Comparison of ENCODE assay signal across 15 mouse cellular contexts in the genomic region with DNA sequence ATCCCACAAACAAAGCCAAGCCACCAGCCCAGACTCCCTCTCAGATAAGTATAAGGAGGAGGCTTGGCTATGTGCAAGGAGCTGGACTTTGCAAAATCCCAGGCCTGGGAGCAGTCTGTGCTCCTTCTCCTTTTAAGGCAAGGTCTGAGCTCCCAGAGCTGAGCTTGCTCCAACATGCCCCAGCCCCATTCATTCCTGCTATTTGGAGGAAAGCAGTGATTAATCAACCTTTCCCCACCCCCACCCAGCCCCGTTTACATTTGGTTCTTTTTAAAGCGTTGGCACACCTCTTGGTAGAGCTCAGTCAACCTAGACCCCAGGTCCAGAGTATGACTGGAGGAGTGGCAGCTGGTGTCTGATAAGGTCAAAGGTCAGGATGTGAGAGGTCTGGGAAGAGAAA. TPM values are rescaled to one million over a fixed set of nuclear protein-coding genes. Genes with fewer than 3 reads are reported as not detected.
DNase-seq lines count a peak whose midpoint lies in the region; ATAC-seq and TF ChIP-seq lines count a peak whose summit lies in the region.
"Had no signal": no experiment of that assay in that cellular context is flagged by ENCODE, and none has a peak within 500 bp of the region (broad histone marks: within the 10 kb centered on the region; RNA-seq: fewer than 3 reads in every experiment).

No protein-coding gene starts in this region.

- no peak for ATAC-seq in heart, postnatal 0 days (ENCODE audit: insufficient read depth, low read depth)
- peak; percentile 49 for ATAC-seq in lung, postnatal 0 days
- ATAC-seq in intestine, embryonic 15.5 days: peak; percentile 80
- peak; percentile 80; the same call in 1 of the 2 replicates for ATAC-seq in stomach, postnatal 0 days (ENCODE audit: low FRiP score, low TSS enrichment)
- ATAC-seq: forebrain, postnatal 0 days; hindbrain, postnatal 0 days had no signal

- H3K36me3 ChIP-seq in heart, postnatal 0 days (replicated peaks; ENCODE audit: control insufficient read depth, insufficient read depth, low read length): no peaks in the 10 kb centered on the region
- no peaks in the 10 kb centered on the region for H3K36me3 ChIP-seq in lung, postnatal 0 days (ENCODE audit: insufficient read depth, low read length)
- no peaks in the 10 kb centered on the region for H3K36me3 ChIP-seq in intestine, embryonic 15.5 days
- no peaks in the 10 kb centered on the region for H3K36me3 ChIP-seq in stomach, postnatal 0 days (ENCODE audit: control insufficient read depth, insufficient read depth, low read length)
- H3K36me3 ChIP-seq: liver, embryonic 13.5 days had no signal

- no peaks in the 10 kb centered on the region for H3K4me1 ChIP-seq in heart, postnatal 0 days (ENCODE audit: control insufficient read depth, insufficient read depth)
- H3K4me1 ChIP-seq in lung, postnatal 0 days (ENCODE audit: insufficient read depth, low read depth, low read length): no peaks in the 10 kb centered on the region
- no peaks in the 10 kb centered on the region for H3K4me1 ChIP-seq in intestine, embryonic 15.5 days (replicated peaks)
- H3K4me1 ChIP-seq in stomach, postnatal 0 days (replicated peaks; ENCODE audit: control insufficient read depth, insufficient read depth): peaks cover 5% of the 10 kb centered on the region
- H3K4me1 ChIP-seq: liver, embryonic 13.5 days had no signal

- no peak overlapping the region for H3K9ac ChIP-seq in heart, postnatal 0 days (replicated peaks; ENCODE audit: low read depth, low read length)
- no peak overlapping the region for H3K9ac ChIP-seq in lung, postnatal 0 days (replicated peaks; ENCODE audit: low read depth)
- H3K9ac ChIP-seq in intestine, embryonic 15.5 days: no peak overlapping the region
- H3K9ac ChIP-seq in stomach, postnatal 0 days (ENCODE audit: low read length): no peak overlapping the region
- H3K9ac ChIP-seq: forebrain, postnatal 0 days; liver, embryonic 13.5 days had no signal

- no peak for TF ChIP-seq CTCF in heart, postnatal 0 days (IDR thresholded peaks at IDR 0.05; ENCODE audit: low read depth)
- TF ChIP-seq CTCF in lung, postnatal 0 days (IDR thresholded peaks at IDR 0.05): no peak
- no peak for TF ChIP-seq CTCF in stomach, postnatal 0 days (IDR thresholded peaks at IDR 0.05; ENCODE audit: low read depth)

- H3K9me3 ChIP-seq in heart, postnatal 0 days (replicated peaks; ENCODE audit: control insufficient read depth, low read length): no peaks in the 10 kb centered on the region
- H3K9me3 ChIP-seq in lung, postnatal 0 days (ENCODE audit: low read length): no peaks in the 10 kb centered on the region
- H3K9me3 ChIP-seq in intestine, embryonic 15.5 days: no peaks in the 10 kb centered on the region
- H3K9me3 ChIP-seq in stomach, postnatal 0 days (ENCODE audit: control insufficient read depth, low read length): no peaks in the 10 kb centered on the region
- H3K9me3 ChIP-seq: liver, embryonic 13.5 days had no signal

- 21% methylated on average over 2 of the region's 2 CpGs for WGBS in heart, postnatal 0 days
- WGBS in lung, postnatal 0 days: 12% methylated on average over 2 of the region's 2 CpGs
- WGBS in intestine, embryonic 15.5 days: 6% methylated on average over 2 of the region's 2 CpGs
- 1% methylated on average over 2 of the region's 2 CpGs for WGBS in stomach, postnatal 0 days

- DNase-seq in heart, postnatal 0 days (ENCODE audit: low spot score): no peak
- DNase-seq in heart, postnatal 14 days: no peak
- DNase-seq in lung, postnatal 0 days (ENCODE audit: low spot score): no peak
- no peak for DNase-seq in lung, adult 18-20 months
- peak; percentile 26 for DNase-seq in stomach, postnatal 0 days (ENCODE audit: low spot score)
- DNase-seq in adrenal gland, adult (ENCODE audit: inconsistent age in 2 of 2, low spot score in 1 of 2): no peak
- DNase-seq: cerebellum, postnatal 14 days; forebrain, postnatal 0 days; gastrocnemius, postnatal 10 days; liver, embryonic 13.5 days; midbrain, embryonic 14.5 days; right cerebral cortex, postnatal 14 days; thymus, adult 2 months had no signal

- intact Hi-C loops in heart, postnatal 14 days (cut with DNase I): no loop called here

- H3K27me3 ChIP-seq in heart, postnatal 0 days (ENCODE audit: control insufficient read depth, insufficient read depth, low read length): peaks cover 6% of the 10 kb centered on the region; the same call in 1 of the 2 replicates
- no peaks in the 10 kb centered on the region for H3K27me3 ChIP-seq in lung, postnatal 0 days (replicated peaks; ENCODE audit: insufficient read depth, low read length)
- H3K27me3 ChIP-seq in intestine, embryonic 15.5 days (replicated peaks): no peaks in the 10 kb centered on the region
- H3K27me3 ChIP-seq in stomach, postnatal 0 days (ENCODE audit: control insufficient read depth, insufficient read depth, low read length): no peaks in the 10 kb centered on the region
- H3K27me3 ChIP-seq: liver, embryonic 13.5 days had no signal

- TF ChIP-seq EP300 in heart, postnatal 0 days (IDR thresholded peaks at IDR 0.05; ENCODE audit: low read depth): no peak
- TF ChIP-seq EP300 in lung, postnatal 0 days (IDR thresholded peaks at IDR 0.05): no peak
- TF ChIP-seq EP300 in stomach, postnatal 0 days (optimal IDR thresholded peaks at IDR 0.05): peak; percentile 78

- no peak overlapping the region for H3K4me2 ChIP-seq in heart, postnatal 0 days (ENCODE audit: low read depth, low read length)
- no peak overlapping the region for H3K4me2 ChIP-seq in lung, postnatal 0 days (replicated peaks; ENCODE audit: low read depth, low read length)
- no peak overlapping the region for H3K4me2 ChIP-seq in intestine, embryonic 15.5 days (replicated peaks)
- H3K4me2 ChIP-seq in stomach, postnatal 0 days (replicated peaks; ENCODE audit: low read depth): 0 out of 2 replicates have a peak overlapping the region, but pooled peaks have one; percentile 3
- H3K4me2 ChIP-seq: liver, embryonic 13.5 days had no signal

- H3K4me3 ChIP-seq in heart, postnatal 0 days (ENCODE audit: low read depth, low read length): no peak overlapping the region
- H3K4me3 ChIP-seq in lung, postnatal 0 days (ENCODE audit: low read depth, low read length): no peak overlapping the region
- no peak overlapping the region for H3K4me3 ChIP-seq in intestine, embryonic 15.5 days (replicated peaks)
- no peak overlapping the region for H3K4me3 ChIP-seq in stomach, postnatal 0 days (ENCODE audit: low read depth, low read length)
- H3K4me3 ChIP-seq: liver, embryonic 13.5 days had no signal

- peak overlapping the region; percentile 32; the same call in 1 of the 2 replicates for H3K27ac ChIP-seq in heart, postnatal 0 days (ENCODE audit: low read depth)
- H3K27ac ChIP-seq in lung, postnatal 0 days (ENCODE audit: low read length): no peak overlapping the region
- H3K27ac ChIP-seq in intestine, embryonic 15.5 days: 0 out of 2 replicates have a peak overlapping the region, but pooled peaks have one; percentile 61
- peak overlapping the region; percentile 91 for H3K27ac ChIP-seq in stomach, postnatal 0 days (replicated peaks)
- H3K27ac ChIP-seq: hindbrain, postnatal 0 days; liver, embryonic 13.5 days had no signal

RNA-seq across cellular contexts. Expression of a gene that starts 16.0 kb away (rescaled TPM):
- 13.8 and 30.7 TPM in 2 replicates for total RNA-seq in heart, postnatal 0 days (2014; rRNA removed; ENCODE audit: low replicate concordance)
- polyA plus RNA-seq in heart, postnatal 0 days (2015; fragmentation: Nextera tagmentation; extraction: Ambion mirVana): 21.0 and 26.0 TPM in 2 replicates
- 1 to 10 TPM; 2.7 to 4.2 TPM for total RNA-seq in heart, postnatal 14 days (2021)
- 19.2 and 20.0 TPM in 2 replicates for polyA plus RNA-seq in lung, postnatal 0 days (2015; fragmentation: Nextera tagmentation; extraction: Ambion mirVana)
- polyA plus RNA-seq in intestine, embryonic 15.5 days (2015; fragmentation: Nextera tagmentation; extraction: Ambion mirVana): 29.5 and 30.2 TPM in 2 replicates
- polyA plus RNA-seq in stomach, postnatal 0 days (2015; fragmentation: Nextera tagmentation; extraction: Ambion mirVana): 23.2 and 25.0 TPM in 2 replicates

RNA-seq across cellular contexts. Expression of a gene that starts 34.5 kb away (rescaled TPM):
- total RNA-seq in heart, postnatal 0 days (2014; rRNA removed; ENCODE audit: low replicate concordance): 1.1 and 7.5 TPM in 2 replicates
- 1.3 TPM in 2 replicates for polyA plus RNA-seq in heart, postnatal 0 days (2015; fragmentation: Nextera tagmentation; extraction: Ambion mirVana)
- 1 to 10 TPM; 1.9 to 3.0 TPM for total RNA-seq in heart, postnatal 14 days (2021)
- 2.6 and 2.8 TPM in 2 replicates for polyA plus RNA-seq in lung, postnatal 0 days (2015; fragmentation: Nextera tagmentation; extraction: Ambion mirVana)
- 11.1 and 11.2 TPM in 2 replicates for polyA plus RNA-seq in intestine, embryonic 15.5 days (2015; fragmentation: Nextera tagmentation; extraction: Ambion mirVana)
- polyA plus RNA-seq in stomach, postnatal 0 days (2015; fragmentation: Nextera tagmentation; extraction: Ambion mirVana): 19.5 and 22.4 TPM in 2 replicates
- total RNA-seq: hindbrain, postnatal 0 days had no signal

RNA-seq across cellular contexts. Expression of a gene that starts 45.5 kb away (rescaled TPM):
- total RNA-seq in heart, postnatal 0 days (2014; rRNA removed; ENCODE audit: low replicate concordance): 142 and 230 TPM in 2 replicates
- 657 and 685 TPM in 2 replicates for polyA plus RNA-seq in heart, postnatal 0 days (2015; fragmentation: Nextera tagmentation; extraction: Ambion mirVana)
- 100 to 1,000 TPM; 359 to 389 TPM for total RNA-seq in heart, postnatal 14 days (2021)
- polyA plus RNA-seq in lung, postnatal 0 days (2015; fragmentation: Nextera tagmentation; extraction: Ambion mirVana): 164 and 186 TPM in 2 replicates
- polyA plus RNA-seq in intestine, embryonic 15.5 days (2015; fragmentation: Nextera tagmentation; extraction: Ambion mirVana): 246 and 278 TPM in 2 replicates
- 237 and 250 TPM in 2 replicates for polyA plus RNA-seq in stomach, postnatal 0 days (2015; fragmentation: Nextera tagmentation; extraction: Ambion mirVana)
